Mouse (Mus musculus): Measurements from ENCODE around the gene Adam11. TPM values are rescaled to one million over a fixed set of nuclear protein-coding genes. Genes with fewer than 3 reads are reported as not detected.

Gene Adam11
- polyA plus RNA-seq, 1 experiment from 2014 or later: 1.4 TPM

DNA sequence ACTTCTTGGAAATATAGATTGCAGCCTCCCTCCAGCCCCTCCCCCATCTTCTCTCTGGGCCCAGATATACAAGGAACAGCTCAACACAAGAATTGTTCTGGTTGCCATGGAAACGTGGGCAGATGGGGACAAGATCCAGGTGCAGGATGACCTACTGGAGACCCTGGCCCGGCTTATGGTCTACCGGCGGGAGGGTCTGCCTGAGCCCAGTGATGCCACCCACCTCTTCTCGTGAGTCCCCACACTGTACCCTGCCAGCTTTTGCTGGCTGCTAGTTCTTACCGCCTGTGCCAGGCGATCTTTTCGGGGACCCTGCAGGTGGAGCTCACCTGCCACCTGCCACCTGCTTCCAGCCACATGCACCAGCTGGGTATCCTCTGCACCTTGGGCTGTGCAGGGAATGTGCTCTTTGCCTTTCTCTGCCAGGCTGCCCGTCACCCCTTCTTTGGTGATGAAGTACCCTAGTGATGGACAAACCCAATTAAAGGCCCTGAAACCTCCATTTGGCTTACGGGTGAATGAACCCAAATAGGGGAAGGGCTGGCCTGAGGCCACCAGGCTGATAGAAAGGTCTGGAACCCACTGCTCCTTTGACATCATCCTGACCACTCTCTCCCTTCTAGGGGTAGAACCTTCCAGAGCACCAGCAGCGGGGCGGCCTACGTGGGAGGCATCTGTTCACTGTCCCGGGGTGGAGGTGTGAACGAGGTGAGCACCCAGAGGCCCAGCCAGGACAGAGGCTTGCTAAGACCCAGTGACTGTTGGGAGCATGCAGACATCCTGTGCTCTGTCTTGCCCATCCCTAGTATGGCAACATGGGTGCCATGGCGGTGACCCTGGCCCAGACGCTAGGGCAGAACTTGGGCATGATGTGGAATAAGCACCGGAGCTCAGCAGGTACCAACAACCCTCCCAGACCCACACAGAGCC lies 11.8 kb downstream of the Adam11 start:
- H3K27ac ChIP-seq (ENCODE audit: low read depth, low read length): no peak overlapping the region
- H3K4me1 ChIP-seq (replicated peaks; ENCODE audit: control insufficient read depth, insufficient read depth, low read length): peaks cover 15% of the 10 kb centered on the region
- peaks cover 41% of the 10 kb centered on the region for H3K27me3 ChIP-seq (replicated peaks; ENCODE audit: control insufficient read depth, insufficient read depth, low read length)
- no peaks in the 10 kb centered on the region for H3K36me3 ChIP-seq (ENCODE audit: control insufficient read depth, insufficient read depth, low read length)
- H3K9ac ChIP-seq (ENCODE audit: low read depth, low read length): no peak overlapping the region
- ATAC-seq (replicated peaks; ENCODE audit: low FRiP score): no peak
- DNase-seq (ENCODE audit: low spot score): no peak
- H3K4me3 ChIP-seq (ENCODE audit: low read depth, low read length): no peak overlapping the region
- H3K9me3 ChIP-seq (ENCODE audit: control insufficient read depth, low read length): no peaks in the 10 kb centered on the region
- WGBS: 67% methylated on average over 18 of the region's 18 CpGs
- no peak overlapping the region for H3K4me2 ChIP-seq

DNA sequence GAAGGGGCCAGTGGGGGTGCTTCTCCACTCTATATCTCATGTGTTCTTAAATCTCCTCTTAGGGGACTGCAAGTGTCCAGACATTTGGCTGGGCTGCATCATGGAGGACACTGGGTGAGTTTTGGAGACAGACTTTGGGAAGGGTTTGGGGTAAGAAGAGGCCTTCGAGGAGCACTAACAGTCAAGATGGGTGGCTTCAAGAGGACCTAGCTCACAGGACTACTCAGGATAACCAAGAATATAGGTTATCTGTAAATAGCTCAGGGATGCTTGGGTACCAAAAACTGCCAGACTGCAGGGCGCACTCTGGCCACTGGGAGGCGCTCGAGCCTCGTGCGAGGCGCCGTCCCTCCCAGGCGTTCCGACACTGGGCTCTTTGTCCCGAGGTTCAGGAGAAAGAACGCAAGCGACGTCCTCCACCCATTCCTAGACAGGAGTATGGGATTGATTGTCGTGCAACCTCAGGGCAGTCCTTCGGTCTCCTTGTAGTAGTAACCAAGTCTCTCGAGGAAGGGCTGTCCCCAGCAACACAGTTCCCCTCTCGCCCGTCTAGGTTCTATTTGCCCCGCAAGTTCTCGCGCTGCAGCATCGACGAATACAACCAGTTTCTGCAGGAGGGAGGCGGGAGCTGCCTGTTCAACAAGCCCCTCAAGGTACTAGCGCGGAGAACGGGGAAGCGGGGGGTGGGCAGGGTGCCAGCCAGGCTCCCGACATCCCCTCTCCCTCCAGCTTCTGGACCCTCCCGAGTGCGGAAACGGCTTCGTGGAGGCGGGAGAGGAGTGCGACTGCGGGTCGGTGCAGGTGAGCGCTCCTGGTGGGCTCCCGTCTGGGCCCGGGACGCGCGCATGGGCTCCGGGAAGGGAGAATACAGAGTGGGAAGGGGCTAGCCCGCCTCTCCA lies 12.7 kb downstream of the Adam11 start:
- Histone ChIP-seq H3K27ac (ENCODE audit: low read depth, low read length) (peak overlapping the region; percentile 43), H3K4me2 (peak overlapping the region; percentile 91), H3K9ac (ENCODE audit: low read depth, low read length) (peak overlapping the region; percentile 58), H3K27me3 (replicated peaks; ENCODE audit: control insufficient read depth, insufficient read depth, low read length) (peaks cover 43% of the 10 kb centered on the region), H3K4me1 (replicated peaks; ENCODE audit: control insufficient read depth, insufficient read depth, low read length) (peaks cover 15% of the 10 kb centered on the region), H3K36me3 (ENCODE audit: control insufficient read depth, insufficient read depth, low read length) (no peaks in the 10 kb centered on the region), H3K4me3 (ENCODE audit: low read depth, low read length) (peak overlapping the region; percentile 55), H3K9me3 (ENCODE audit: control insufficient read depth, low read length) (no peaks in the 10 kb centered on the region)
- peak; percentile 83 for DNase-seq (ENCODE audit: low spot score)
- 2% methylated on average over 46 of the region's 46 CpGs for WGBS
- ATAC-seq (replicated peaks; ENCODE audit: low FRiP score): peak; percentile 46; the same call in 1 of the 2 replicates

DNA sequence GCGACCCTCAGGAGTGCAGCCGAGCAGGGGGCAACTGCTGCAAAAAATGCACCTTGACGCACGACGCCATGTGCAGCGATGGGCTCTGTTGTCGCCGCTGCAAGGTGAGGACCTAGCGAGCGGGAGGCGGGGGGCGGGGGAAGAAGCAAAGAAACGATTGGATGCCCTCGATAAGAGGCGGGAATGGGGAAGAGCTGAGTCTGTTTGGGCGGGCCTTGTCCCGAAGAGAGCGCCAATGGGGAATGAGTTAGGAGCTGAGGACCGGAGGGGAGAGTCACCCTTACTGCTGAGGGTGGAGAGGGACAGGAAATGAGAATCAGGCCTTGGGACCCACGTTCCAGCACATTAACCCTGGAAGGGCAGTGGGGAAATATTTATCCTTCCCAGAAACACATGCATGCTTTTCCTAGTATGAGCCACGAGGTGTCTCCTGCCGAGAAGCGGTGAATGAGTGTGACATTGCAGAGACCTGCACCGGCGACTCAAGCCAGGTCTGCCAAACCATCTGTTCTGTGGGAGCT lies 13.4 kb downstream of the Adam11 start:
- 4% methylated on average over 25 of the region's 25 CpGs for WGBS
- H3K4me2 ChIP-seq: peak overlapping the region; percentile 91
- H3K9ac ChIP-seq (ENCODE audit: low read depth, low read length): peak overlapping the region; percentile 58
- H3K4me3 ChIP-seq (ENCODE audit: low read depth, low read length): peak overlapping the region; percentile 55
- peak; percentile 75 for DNase-seq (ENCODE audit: low spot score)
- peak; percentile 70 for ATAC-seq (replicated peaks; ENCODE audit: low FRiP score)
- peak overlapping the region; percentile 43; the same call in 1 of the 2 replicates for H3K27ac ChIP-seq (ENCODE audit: low read depth, low read length)
- H3K9me3 ChIP-seq (ENCODE audit: control insufficient read depth, low read length): no peaks in the 10 kb centered on the region
- H3K36me3 ChIP-seq (ENCODE audit: control insufficient read depth, insufficient read depth, low read length): no peaks in the 10 kb centered on the region
- peaks cover 16% of the 10 kb centered on the region for H3K4me1 ChIP-seq (replicated peaks; ENCODE audit: control insufficient read depth, insufficient read depth, low read length)
- peaks cover 43% of the 10 kb centered on the region for H3K27me3 ChIP-seq (replicated peaks; ENCODE audit: control insufficient read depth, insufficient read depth, low read length)

DNA sequence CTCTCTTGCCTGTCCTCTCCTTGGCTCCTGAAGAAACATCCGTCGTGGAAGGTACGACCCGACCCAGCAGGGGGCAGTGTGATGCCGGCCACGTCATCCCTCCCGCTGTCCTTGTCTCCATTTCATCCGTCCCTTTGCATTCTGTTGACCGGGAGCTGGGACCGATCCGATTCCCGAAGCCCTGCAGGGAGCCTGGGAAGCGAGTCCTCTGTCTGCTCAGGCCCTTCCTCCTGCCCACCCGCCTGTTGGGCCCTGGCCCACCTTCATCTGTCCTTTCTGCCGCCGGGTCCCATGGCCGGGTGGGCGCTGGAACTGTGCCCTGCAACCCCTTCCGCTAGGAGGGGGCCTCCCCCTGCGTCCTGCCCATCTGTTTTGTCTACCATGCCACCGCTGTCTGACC lies 16.4 kb downstream of the Adam11 start:
- ATAC-seq (replicated peaks; ENCODE audit: low FRiP score): no peak

DNA sequence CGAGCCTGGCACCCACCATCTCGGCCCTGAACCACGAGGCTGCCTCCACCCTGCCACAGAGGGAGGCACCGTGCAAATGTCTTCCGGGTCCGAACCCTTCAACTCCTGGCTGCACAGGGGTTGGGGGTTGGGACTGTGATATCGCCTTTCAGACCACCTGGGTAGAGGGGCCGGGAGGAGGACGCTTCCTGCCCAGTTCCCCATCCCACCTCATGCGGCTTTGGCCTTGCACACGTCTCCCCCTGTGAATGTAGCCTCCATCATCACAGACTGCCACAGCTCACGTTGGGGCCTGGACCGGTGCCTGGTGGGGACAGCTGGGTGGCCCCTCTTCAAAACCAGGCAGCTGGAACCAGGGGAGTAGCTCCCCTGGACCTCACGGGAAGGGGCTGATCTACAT lies 16.9 kb downstream of the Adam11 start:
- ATAC-seq (replicated peaks; ENCODE audit: low FRiP score): no peak
- DNase-seq (ENCODE audit: low spot score): no peak
- Histone ChIP-seq H3K36me3 (ENCODE audit: control insufficient read depth, insufficient read depth, low read length) (no peaks in the 10 kb centered on the region), H3K4me2 (no peak overlapping the region), H3K27ac (ENCODE audit: low read depth, low read length) (no peak overlapping the region), H3K4me1 (replicated peaks; ENCODE audit: control insufficient read depth, insufficient read depth, low read length) (peaks cover 14% of the 10 kb centered on the region), H3K9me3 (ENCODE audit: control insufficient read depth, low read length) (no peaks in the 10 kb centered on the region), H3K27me3 (replicated peaks; ENCODE audit: control insufficient read depth, insufficient read depth, low read length) (peaks cover 21% of the 10 kb centered on the region), H3K9ac (ENCODE audit: low read depth, low read length) (no peak overlapping the region), H3K4me3 (ENCODE audit: low read depth, low read length) (no peak overlapping the region)
- 52% methylated on average over 14 of the region's 14 CpGs for WGBS

More for the DNA sequence above, 16.4 kb downstream of the Adam11 start:
- no peaks in the 10 kb centered on the region for H3K36me3 ChIP-seq (ENCODE audit: control insufficient read depth, insufficient read depth, low read length)
- no peaks in the 10 kb centered on the region for H3K9me3 ChIP-seq (ENCODE audit: control insufficient read depth, low read length)
- no peak overlapping the region for H3K9ac ChIP-seq (ENCODE audit: low read depth, low read length)
- peaks cover 14% of the 10 kb centered on the region for H3K4me1 ChIP-seq (replicated peaks; ENCODE audit: control insufficient read depth, insufficient read depth, low read length)
- WGBS: 37% methylated on average over 21 of the region's 21 CpGs
- no peak for DNase-seq (ENCODE audit: low spot score)
- no peak overlapping the region for H3K27ac ChIP-seq (ENCODE audit: low read depth, low read length)
- H3K27me3 ChIP-seq (replicated peaks; ENCODE audit: control insufficient read depth, insufficient read depth, low read length): peaks cover 27% of the 10 kb centered on the region
- peak overlapping the region; percentile 32; the same call in 1 of the 2 replicates for H3K4me2 ChIP-seq
- no peak overlapping the region for H3K4me3 ChIP-seq (ENCODE audit: low read depth, low read length)

DNA sequence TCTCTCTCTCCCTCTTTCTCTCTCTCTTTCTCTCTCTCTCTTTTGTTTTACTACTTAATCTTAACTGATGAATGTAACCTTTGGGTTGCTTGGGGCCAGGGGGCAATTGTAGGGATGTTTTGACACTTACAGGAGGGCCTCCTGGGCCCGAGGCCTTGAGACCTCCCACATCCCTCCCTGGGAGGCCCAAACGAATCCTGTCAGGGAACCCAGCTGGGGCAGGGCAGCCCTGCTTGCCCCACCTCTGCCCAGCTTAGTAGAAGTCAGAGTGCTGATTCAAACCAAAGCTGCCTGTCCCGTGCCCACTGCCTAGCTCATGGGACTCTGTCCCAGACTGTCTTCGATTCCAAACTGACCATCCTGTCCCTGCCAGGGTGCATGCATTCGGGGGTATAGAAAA lies 17.4 kb downstream of the Adam11 start:
- no peaks in the 10 kb centered on the region for H3K36me3 ChIP-seq (ENCODE audit: control insufficient read depth, insufficient read depth, low read length)
- no peak overlapping the region for H3K27ac ChIP-seq (ENCODE audit: low read depth, low read length)
- no peak overlapping the region for H3K9ac ChIP-seq (ENCODE audit: low read depth, low read length)
- H3K27me3 ChIP-seq (replicated peaks; ENCODE audit: control insufficient read depth, insufficient read depth, low read length): peaks cover 17% of the 10 kb centered on the region
- H3K9me3 ChIP-seq (ENCODE audit: control insufficient read depth, low read length): no peaks in the 10 kb centered on the region
- no peak for DNase-seq (ENCODE audit: low spot score)
- 52% methylated on average over 5 of the region's 5 CpGs for WGBS
- H3K4me2 ChIP-seq: no peak overlapping the region
- H3K4me1 ChIP-seq (replicated peaks; ENCODE audit: control insufficient read depth, insufficient read depth, low read length): peaks cover 14% of the 10 kb centered on the region
- no peak overlapping the region for H3K4me3 ChIP-seq (ENCODE audit: low read depth, low read length)
- no peak for ATAC-seq (replicated peaks; ENCODE audit: low FRiP score)

DNA sequence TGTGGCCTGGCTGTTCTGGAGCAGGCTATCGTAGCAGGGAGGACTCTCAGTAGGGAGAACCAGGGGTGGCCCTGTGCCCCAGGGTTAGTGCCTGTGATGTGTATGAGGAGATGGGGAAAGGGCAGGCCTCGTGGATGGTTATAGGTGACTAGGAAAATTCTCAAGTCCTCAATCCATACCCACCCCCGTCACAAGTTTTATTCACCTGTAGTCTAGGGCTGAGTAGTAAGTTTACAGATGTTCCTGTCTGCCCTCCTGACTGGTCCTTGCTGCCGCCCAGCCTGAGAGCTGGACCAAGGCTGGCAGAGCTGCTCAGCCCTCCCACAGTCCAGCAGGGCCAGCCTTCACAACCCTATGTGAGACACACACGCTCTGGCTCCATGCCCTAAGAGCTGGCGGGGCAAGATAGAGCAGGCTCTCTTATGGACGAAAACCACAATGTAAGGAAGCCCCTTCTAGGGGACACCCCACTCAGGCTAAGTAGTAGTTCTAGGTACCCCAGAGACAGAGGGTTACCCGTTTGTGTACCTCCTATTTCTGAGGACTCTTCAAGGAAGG lies 17.9 kb downstream of the Adam11 start:
- H3K27ac ChIP-seq (ENCODE audit: low read depth, low read length): no peak overlapping the region
- H3K4me1 ChIP-seq (replicated peaks; ENCODE audit: control insufficient read depth, insufficient read depth, low read length): peaks cover 11% of the 10 kb centered on the region
- no peaks in the 10 kb centered on the region for H3K36me3 ChIP-seq (ENCODE audit: control insufficient read depth, insufficient read depth, low read length)
- WGBS: 76% methylated on average over 8 of the region's 8 CpGs
- H3K9ac ChIP-seq (ENCODE audit: low read depth, low read length): no peak overlapping the region
- H3K4me3 ChIP-seq (ENCODE audit: low read depth, low read length): no peak overlapping the region
- H3K9me3 ChIP-seq (ENCODE audit: control insufficient read depth, low read length): no peaks in the 10 kb centered on the region
- no peak overlapping the region for H3K4me2 ChIP-seq
- DNase-seq (ENCODE audit: low spot score): no peak
- peaks cover 14% of the 10 kb centered on the region for H3K27me3 ChIP-seq (replicated peaks; ENCODE audit: control insufficient read depth, insufficient read depth, low read length)
- ATAC-seq (replicated peaks; ENCODE audit: low FRiP score): no peak

DNA sequence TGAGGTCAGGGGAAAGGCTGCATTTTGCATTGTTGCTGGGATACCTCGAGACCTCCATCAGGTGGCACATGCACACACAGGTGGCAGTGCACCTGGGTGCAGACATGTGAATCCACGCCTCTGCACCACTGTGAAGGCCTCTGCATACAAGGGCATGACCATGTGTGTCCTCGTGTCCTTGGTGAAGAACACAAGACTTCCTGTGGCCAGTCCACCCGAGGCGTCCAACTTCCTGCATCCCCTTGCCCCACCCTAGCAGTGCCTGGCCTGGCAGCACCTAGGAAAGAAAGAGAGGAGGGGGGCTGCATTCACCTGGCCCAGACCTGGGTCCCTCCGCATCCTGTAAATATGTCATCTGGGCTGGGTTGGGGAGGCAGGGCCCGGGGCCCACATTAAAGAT lies 18.6 kb downstream of the Adam11 start:
- WGBS: 59% methylated on average over 7 of the region's 7 CpGs
- ATAC-seq (replicated peaks; ENCODE audit: low FRiP score) (no peak), DNase-seq (ENCODE audit: low spot score) (no peak)
- Histone ChIP-seq H3K9me3 (ENCODE audit: control insufficient read depth, low read length) (no peaks in the 10 kb centered on the region), H3K4me1 (replicated peaks; ENCODE audit: control insufficient read depth, insufficient read depth, low read length) (peaks cover 5% of the 10 kb centered on the region), H3K27ac (ENCODE audit: low read depth, low read length) (no peak overlapping the region), H3K36me3 (ENCODE audit: control insufficient read depth, insufficient read depth, low read length) (no peaks in the 10 kb centered on the region), H3K4me2 (no peak overlapping the region), H3K9ac (ENCODE audit: low read depth, low read length) (no peak overlapping the region), H3K4me3 (ENCODE audit: low read depth, low read length) (no peak overlapping the region), H3K27me3 (replicated peaks; ENCODE audit: control insufficient read depth, insufficient read depth, low read length) (peaks cover 7% of the 10 kb centered on the region)
